Mouse (Mus musculus): ENCODE measurements around the gene Wdr46. TPM values are rescaled to one million over a fixed set of nuclear protein-coding genes. Genes with fewer than 3 reads are reported as not detected.

The Wdr46 gene
- total RNA-seq, 2 experiments from 2014 or later: 18.8 to 20.0 TPM

DNA sequence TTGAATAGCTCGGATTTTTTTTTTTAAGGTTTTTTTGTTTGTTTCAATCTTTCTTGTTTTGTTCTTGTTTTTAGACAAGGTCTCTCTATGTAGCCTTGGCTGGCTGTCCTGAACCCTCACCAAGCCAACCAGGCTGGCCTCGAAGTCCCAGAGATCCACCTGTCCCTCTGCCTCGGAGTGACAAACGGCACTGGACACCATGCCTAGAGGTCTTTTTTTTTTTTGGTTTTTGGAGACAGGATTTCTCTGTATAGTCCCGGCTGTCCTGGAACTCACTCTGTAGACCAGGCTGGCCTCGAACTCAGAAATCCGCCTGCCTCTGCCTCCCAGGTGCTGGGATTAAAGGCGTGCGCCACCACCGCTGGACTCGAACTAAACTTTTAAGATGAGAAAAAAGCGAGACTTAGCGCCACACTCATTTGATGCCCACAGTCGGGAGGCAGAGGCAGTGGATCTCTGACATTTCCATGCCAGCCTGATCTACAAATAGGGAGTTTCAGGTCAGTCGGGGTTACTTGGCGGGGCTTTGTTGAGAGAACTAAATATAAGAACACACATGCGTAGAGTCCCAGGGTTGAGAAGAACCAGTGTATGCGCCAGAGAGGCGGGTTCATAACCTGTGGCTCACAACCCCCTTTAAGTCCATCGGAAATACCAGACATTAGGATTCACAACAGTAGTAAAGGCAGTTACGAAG is 12.1 kb upstream of the Wdr46 start:
- DNase-seq (ENCODE audit: low spot score in 2 of 2): no peak

DNA sequence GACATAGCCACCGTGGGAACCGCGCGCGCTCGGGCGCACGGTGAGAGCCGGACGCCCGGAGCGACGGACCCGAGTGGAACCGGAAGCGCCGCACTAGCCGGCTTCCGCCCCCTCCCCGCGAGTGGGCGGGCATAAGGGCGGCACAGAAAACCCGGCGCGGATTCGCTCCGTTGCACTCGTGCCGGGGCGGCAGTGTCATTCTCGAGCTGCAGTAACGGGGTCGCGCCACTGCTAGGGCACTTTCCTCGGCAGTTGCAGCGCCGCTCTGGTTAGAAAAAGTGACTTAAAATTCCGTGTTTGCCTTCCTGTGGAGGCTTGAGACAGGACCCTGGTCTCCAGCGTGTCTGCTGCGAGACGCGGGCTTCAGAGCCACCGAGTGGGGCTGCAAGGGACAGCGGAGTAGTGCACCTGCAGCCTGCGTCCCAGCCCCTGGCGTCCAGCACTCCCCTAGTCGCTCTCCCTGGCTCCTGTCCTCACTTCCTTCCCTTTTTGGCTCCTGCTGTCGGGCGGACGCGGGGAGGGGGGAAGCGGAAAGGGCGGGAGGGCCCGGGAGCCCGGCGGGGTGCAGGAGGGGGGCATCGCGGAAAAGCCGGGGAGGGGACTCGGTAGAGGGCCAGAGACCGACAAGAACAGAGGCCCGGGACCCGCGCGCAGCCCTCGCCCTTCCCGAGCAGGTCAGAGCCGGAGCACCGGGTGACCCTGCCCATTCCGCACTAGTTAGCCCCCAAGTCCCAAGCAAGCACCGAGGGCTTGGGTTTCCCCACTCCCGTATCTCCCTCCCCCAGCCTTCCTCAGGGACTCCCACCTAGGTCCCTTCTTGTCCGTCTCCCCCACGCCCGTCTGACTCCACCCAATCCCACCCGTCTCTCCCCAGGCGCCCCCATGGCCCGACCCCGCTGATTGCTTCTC is 10.8 kb upstream of the Wdr46 start, which contains the start of gene Rgl2:
Rgl2 (plus strand) TSS at position 173 of the 909 bp plus-strand sequence.
- DNase-seq (ENCODE audit: low spot score in 2 of 2): peak; percentile 95

DNA sequence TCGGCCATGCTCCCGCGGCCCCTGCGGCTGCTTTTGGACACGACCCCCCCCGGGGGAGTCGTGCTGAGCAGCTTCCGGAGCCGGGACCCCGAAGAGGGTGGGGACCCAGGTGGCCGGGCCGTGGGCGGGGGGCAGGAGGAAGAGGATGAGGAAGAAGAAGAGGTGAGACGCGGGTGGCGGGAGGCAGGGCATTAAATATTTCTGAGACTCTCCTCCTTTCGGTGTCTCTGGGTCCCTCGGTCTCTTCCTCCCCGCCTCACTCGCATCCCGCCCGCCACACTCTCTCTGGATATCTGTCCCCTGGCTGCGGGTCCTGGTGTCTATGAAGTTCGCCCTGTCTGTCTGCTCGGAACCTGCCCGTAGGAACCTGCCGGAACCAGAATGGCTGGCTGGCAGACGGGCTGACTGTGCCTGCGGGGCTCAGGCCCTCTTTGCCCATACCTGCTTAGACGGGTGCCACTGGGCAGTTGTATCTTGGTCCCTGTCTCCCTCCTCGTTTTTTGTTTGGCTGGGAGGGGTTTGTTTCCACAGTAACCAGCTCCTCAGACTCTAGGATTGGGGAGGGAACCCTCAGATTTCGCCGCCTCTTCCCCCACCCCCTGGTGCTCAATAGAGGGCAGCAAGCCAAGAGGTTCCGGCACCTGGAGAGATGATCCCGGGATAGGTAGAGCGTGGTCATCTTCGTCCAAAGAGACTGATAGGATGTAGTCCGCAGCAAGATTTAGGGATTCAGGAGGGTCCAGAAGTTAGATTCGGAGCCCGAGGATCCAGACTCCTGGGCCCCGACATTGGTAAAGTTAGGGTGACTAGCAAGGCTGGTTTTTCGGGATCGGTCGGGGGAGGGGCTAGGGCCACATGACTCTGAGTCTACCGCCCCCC is 9.9 kb upstream of the Wdr46 start:
- DNase-seq (ENCODE audit: low spot score in 2 of 2): peak in 1 of 2 experiments; percentile 44

DNA sequence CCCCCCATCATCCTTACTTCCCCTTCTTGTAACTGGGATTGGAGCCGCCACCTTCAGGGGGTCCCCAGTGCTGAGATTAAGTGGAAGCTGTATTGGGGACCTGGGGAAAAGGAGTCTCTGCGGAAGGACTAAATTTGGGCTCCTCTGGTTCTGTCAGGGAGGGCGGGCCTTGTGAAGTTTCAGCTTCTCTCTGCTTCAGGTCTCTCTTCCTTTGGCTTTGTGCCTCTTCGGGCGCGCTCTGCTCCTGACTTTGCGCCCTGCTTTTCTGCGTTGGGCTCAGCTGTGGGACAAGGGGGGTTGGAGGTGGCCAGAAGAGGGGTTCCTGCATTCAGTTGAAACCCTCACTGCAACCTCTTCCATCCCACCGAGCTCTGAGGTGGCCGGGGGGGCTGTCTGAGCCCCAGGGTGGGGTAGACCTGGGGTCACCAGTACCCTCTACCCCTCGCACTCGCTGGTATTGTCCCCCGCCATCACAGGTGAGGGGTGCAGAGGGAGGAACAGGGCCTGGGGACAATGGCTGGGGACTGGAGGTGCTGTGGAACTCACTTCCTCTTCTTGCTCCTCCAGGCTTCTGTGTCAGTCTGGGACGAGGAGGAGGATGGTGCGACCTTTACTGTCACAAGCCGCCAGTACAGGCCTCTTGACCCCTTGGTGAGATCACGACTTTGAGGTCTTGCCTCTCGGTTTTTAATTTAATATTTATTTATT is 9.1 kb upstream of the Wdr46 start:
- DNase-seq (ENCODE audit: low spot score in 2 of 2): no peak

DNA sequence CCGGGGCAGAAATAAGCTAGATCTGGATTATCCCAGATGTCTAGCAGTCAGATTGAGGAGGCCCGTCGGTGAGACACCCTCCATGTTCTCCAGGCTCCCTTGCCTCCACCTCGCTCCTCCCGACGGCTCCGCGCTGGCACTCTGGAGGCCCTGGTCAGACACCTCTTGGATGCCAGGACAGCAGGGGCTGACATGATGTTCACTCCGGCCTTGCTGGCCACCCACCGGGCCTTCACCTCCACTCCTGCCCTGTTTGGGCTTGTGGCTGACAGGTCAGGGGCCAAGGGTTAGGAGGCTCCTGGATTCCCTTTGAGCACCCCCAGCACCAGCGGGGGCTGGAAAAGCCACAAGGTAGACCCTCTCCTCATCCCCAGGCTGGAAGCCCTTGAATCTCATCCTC is 8.5 kb upstream of the Wdr46 start:
- no peak for DNase-seq (ENCODE audit: low spot score in 2 of 2)

DNA sequence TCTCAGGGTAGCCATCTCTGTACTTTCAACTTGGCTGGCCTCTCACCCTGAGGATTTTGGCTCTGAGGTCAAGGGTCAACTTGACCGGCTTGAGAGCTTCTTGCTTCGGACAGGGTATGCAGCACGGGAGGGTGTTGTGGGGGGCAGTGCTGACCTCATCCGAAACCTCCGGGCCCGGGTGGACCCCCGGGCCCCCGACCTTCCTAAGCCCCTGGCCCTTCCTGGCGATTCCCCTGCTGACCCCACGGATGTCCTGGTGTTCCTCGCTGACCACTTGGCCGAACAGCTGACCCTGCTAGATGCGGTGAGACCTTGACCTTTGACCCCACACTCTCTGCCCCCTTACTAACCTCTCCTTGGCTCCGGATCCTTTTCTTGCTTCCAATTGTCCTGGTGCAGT is 8.0 kb upstream of the Wdr46 start:
- DNase-seq (ENCODE audit: low spot score in 2 of 2): no peak

DNA sequence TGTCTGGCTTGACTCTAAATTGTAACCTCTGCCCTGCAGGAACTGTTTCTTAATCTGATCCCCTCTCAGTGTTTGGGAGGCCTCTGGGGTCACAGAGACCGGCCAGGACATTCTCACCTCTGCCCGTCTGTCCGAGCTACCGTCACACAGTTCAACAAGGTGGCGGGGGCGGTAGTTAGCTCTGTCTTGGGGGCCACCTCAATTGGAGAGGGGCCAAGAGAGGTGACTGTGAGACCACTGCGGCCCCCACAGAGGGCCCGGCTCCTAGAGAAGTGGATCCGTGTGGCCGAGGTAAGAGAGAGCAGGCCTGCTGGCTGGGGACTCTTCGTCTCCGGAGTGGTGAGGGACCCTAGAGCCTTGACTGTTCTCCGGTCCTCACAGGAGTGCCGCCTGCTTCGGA is 7.5 kb upstream of the Wdr46 start:
- no peak for DNase-seq (ENCODE audit: low spot score in 2 of 2)

DNA sequence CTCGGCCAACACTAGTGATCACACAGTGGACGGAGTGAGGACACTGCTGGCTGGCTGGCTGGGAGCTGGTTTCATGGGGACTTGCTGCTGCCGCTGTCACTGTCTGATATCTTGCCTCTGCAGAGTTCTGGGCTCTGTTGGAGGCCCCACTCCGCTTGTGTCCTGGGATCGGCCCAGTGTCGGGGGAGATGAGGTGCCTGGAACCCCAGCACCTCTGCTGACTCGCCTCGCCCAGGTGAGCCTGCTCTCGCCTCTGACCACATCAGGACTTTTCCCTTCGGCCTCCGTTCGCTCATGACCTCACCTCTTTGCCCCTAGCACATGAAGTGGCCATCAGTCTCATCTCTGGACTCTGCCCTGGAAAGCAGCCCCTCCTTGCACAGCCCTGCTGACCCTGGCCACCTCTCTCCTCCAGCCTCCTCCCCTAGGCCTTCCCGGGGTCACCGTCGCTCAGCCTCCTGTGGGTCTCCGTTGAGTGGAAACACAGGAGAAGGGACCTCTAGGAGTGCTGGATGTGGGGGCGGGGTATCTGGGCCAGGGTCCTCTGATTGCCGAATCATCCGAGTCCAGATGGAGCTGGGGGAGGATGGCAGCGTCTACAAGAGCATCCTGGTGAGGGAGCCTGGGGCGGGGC is 4.9 kb upstream of the Wdr46 start:
- no peak for DNase-seq (ENCODE audit: low spot score in 2 of 2)

DNA sequence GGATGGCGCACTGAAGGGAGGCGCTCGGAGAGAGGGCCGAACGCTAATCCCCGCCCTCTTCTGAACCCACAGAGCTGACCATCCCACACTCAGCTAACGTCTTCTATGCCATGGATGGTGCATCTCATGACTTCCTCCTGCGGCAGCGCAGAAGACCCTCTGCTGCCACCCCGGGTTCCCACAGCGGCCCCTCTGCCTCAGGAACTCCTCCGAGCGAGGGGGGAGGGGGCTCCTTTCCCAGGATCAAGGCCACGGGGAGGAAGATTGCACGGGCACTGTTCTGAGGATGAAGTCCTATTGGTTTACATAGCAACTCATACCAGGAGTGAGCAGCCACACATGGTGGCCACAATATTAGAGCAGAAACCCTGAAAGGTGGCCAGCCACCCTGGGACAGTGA is 3.5 kb upstream of the Wdr46 start:
- DNase-seq (ENCODE audit: low spot score in 2 of 2): no peak

DNA sequence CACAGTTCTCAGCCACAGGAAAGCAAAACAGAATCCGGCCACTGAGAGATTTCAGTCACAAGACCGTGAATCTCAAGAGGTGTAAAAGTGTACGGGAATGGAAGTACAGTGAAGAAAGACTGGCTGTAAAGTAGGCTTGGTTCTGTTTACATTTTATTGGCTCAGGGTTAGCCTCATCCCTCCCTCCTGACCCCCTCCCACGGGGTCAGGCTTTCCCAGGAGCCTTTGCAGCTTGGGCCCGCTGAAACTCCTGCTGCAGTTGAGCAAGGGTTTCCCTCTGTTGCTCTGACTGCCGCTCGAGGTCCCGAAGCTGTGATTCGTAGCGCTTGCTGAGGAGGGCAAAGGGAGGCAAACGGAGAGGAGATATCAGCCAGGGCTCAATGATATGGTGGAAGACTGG is 1.7 kb upstream of the Wdr46 start:
- DNase-seq (ENCODE audit: low spot score in 2 of 2): no peak

DNA sequence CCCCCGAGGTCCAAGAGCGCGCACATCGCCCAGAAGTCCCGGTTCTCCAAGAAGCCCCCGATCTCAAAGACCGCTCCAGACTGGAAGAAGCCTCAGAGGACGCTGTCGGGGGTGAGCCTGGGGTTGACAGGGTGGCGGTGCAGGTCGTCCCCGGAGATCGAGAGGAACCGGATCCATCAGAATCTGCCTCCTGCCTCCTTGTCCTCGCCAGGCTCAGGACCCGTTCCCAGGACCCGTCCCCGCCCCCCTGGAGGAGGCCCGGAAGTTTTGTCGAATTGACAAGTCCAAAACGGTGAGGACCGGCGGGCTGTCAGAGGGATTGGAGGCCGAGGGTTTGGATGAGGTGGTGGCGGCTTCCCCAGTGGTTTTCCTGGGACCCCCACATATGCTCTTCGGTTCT is 521 bp downstream of the Wdr46 start:
- DNase-seq (ENCODE audit: low spot score in 2 of 2): peak in 1 of 2 experiments; percentile 45

DNA sequence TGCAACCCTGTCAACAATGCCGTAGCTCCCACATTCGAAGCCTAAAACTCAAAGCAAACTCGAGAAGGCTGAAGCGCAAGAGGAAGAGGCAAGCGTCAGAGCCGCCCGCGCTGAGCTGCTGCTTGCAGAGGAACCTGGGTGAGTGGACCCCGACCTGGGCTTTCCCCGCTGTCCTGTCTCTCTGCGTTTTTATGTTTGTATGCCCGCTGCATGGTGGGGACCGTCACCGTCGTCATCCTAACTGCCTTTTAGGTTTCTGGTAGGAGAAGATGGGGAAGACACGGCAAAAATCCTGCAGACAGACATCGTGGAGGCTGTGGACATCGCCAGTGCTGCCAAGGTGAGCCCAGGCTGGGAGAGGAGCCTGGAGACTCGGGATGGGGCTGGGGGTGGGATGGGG is 921 bp downstream of the Wdr46 start:
- no peak for DNase-seq (ENCODE audit: low spot score in 2 of 2)

DNA sequence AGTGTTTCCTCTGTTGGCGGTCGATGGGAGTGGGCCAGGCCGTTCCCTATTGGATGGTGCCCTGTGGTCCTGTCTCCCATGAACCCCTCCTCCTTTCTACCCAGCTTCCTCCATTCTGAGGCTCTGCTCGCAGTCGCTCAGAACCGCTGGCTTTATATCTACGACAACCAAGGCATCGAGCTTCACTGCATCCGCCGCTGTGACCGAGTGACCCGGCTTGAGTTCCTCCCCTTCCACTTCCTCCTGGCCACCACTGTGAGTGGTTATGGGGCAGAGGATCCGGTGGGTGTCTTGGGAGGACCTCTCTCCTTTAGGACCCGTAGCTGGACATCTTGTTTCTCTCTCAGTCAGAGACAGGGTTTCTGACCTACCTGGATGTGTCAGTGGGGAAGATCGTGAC is 3.0 kb downstream of the Wdr46 start:
- no peak for DNase-seq (ENCODE audit: low spot score in 2 of 2)

DNA sequence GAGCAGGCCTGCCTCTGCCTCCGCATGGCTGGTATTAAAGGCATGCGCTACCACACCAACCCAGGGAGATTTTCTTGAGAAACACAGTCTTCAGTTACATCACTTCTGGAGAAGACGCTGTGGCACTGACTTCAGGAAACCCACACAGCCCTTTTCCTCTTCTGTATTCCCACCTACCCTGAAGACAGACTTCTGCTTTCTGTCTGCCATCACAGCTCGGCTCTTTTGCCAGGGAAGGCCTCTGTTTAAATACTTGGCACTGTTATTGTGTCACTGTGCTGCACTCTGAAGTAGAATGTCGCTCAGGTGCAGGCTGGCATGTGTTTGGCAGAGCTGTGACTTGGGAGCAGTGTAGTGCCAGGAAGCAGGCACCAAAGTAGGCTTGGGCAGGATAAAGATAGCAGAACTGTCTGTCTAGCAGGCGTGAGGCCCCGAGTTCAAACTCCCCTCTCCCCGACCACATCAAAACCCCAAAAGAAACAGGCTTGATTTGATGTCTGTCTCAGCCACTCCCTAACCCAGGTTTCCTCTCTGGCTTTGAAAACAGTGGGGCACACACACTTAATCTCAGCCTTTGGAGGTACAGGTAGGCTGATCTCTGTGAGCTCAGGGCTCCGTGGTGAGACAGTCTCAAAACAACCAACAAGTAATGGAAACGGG is 7.1 kb downstream of the Wdr46 start:
- DNase-seq (ENCODE audit: low spot score in 2 of 2): no peak

DNA sequence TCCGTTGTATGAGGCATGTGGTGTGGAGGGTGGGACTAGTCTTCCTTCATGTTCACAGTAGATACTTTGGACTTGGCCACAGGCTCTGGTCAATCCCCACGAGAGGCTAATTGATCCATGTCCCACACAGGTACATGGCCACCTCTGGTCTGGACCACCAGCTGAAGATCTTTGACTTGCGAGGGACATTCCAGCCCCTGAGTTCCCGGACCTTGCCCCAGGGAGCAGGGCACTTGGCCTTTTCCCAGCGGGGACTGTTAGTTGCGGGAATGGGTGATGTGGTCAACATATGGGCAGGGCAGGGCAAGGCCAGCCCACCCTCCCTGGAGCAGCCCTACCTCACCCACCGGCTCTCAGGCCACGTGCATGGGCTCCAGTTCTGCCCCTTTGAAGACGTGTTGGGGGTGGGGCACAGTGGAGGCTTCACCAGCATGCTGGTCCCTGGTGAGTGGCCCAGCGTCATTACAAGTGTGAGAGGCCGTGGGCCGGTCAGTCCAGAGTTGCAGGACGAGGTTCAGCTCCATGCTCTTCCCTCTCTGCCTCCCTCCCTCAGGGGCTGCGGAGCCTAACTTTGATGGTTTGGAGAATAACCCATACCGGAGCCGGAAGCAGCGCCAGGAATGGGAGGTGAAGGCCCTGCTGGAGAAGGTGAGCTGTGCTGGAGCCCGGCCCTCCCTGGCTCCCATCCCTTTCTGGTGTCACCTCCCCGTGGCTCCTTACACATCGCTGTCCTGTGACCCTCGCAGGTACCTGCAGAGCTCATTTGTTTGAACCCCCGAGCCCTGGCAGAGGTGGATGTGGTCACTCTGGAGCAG is 7.8 kb downstream of the Wdr46 start:
- DNase-seq (ENCODE audit: low spot score in 2 of 2): no peak

DNA sequence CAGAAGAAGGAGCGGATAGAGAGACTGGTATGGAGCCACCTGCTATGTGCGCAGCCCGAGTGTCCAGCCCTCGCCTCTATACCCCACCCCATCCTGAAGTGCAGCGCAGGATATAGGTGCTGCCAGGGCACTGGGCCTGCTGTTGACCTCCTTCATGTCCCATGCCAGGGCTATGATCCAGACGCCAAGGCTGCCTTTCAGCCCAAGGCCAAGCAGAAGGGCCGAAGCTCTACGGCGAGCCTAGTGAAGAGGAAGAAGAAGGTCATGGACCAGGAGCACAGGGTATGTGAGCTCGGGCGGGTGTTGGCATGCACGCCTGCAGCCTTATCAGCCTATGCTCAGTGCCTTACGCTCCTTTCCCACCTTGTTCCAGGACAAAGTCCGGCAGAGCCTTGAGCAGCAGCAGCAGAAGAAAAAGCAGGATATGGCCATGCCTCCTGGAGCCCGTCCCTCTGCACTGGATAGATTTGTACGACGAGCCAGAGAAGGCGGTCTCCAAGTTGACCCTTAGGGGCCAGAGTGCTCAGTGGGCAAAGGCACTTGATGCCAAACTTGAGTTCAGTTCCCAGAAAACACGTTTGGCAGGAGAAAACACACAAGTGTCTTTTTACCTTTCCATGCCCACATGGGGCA is 8.6 kb downstream of the Wdr46 start:
- DNase-seq (ENCODE audit: low spot score in 2 of 2): no peak

DNA sequence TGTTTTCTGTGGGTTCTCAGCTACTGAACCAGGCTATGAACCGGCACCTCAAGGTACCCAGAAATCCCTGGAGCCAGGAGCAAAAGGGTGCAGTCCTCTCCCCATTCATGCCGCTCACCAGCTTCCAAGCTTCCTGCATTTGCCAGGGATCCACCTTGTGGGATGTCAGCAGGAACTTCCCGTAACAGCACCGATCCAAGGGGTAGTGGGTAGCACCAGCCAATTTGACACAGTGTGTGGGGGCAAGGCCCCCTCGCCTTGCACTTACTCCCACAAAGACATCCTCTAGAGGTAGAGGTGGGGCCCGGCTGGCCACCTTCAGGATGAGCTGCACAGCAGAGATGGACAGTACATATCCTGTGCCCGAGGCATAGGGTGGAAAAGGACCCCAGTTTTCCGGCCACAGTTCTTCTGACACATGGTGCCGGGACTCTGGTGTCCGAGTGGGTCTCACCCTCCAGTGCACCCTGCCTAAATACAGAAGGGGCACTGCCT is 9.7 kb downstream of the Wdr46 start:
- no peak for DNase-seq (ENCODE audit: low spot score in 2 of 2)

Measured in gastrocnemius, postnatal 4 days (tissue).